Mouse (Mus musculus) liver, adult 2 months (tissue): ENCODE results near the gene Bcar3. TPM values are rescaled to one million over a fixed set of nuclear protein-coding genes. Genes with fewer than 3 reads are reported as not detected.

Experiments
- DNase-seq: peaks from one replicate; pipeline ENCODE4 v3.0.0-alpha.2; 2011; ENCODE audit warnings: low read depth, low spot score; ENCODE audit errors: extremely low read depth
- H3K27ac ChIP-seq: fragments of 200-500 bp; replicated peaks from 2 replicates; pipeline ENCODE4 v1.5.1; 2012; ENCODE audit warnings: low read depth, mild to moderate bottlenecking, control low read depth, inconsistent platforms, low read length; ENCODE audit not compliant: insufficient read depth
- H3K27me3 ChIP-seq: fragments of 200-500 bp; 2 replicates; pipeline ENCODE4 v1.6.1; 2012; ENCODE audit warnings: mild to moderate bottlenecking, moderate library complexity, low read length, inconsistent platforms; ENCODE audit not compliant: control insufficient read depth, insufficient read depth
- H3K36me3 ChIP-seq: fragments of 200-500 bp; 2 replicates; pipeline ENCODE4 v1.6.1; 2012; ENCODE audit warnings: low read length, inconsistent platforms; ENCODE audit not compliant: control insufficient read depth, insufficient read depth
- H3K4me1 ChIP-seq: fragments of 200-500 bp; 2 replicates; pipeline ENCODE4 v1.6.1; 2011; ENCODE audit warnings: low read length; ENCODE audit not compliant: control insufficient read depth, insufficient read depth
- H3K4me3 ChIP-seq: fragments of 200-500 bp; 2 replicates; pipeline ENCODE4 v1.5.1; 2011; ENCODE audit warnings: low read depth, mild to moderate bottlenecking, control low read depth, low read length, moderate library complexity; ENCODE audit not compliant: insufficient read depth
- H3K79me2 ChIP-seq: fragments of 200-500 bp; 2 replicates; pipeline ENCODE4 v1.6.1; 2012; ENCODE audit warnings: inconsistent platforms, mild to moderate bottlenecking, low read length, moderate library complexity; ENCODE audit not compliant: control insufficient read depth, insufficient read depth
- H3K9ac ChIP-seq: fragments of 200-500 bp; 2 replicates; pipeline ENCODE4 v1.6.1; 2012; ENCODE audit warnings: low read depth, mild to moderate bottlenecking, control low read depth, inconsistent platforms, low read length
- CTCF ChIP-seq: fragments of 200-500 bp; IDR thresholded peaks from 2 replicates; pipeline ENCODE4 v1.5.1; 2011; ENCODE audit warnings: low read depth, low read length, control low read depth
- POLR2A ChIP-seq: fragments of 200-500 bp; IDR thresholded peaks from 2 replicates; pipeline ENCODE4 v1.6.1; 2011; ENCODE audit warnings: low read length, control low read depth; ENCODE audit not compliant: insufficient read depth; ENCODE audit errors: extremely low read depth
- WGBS: fragments of 180-500 bp; shearing (Covaris S2); methylation state at CpG from one replicate; pipeline ENCODE4 v1.1.7; 2018; 5-methylcytosine and 5-hydroxymethylcytosine counted together
- polyA plus RNA-seq: library from polyadenylated mRNA; depleted of rRNA; stranded (reverse); fragments of >200 nt; gene quantifications from 2 replicates; pipeline ENCODE4 v1.2.3, GENCODE M21; 2012
- total RNA-seq: library from RNA; depleted of rRNA; stranded (reverse); fragments of >200 nt; gene quantifications from 2 replicates; pipeline ENCODE4 v1.2.3, GENCODE M21; 2014

Gene Bcar3
- total and polyA plus RNA-seq, 2 experiments: 44.4 to 45.5 TPM

- 87% methylated on average over 9 of the region's 9 CpGs for WGBS
- no peak for DNase-seq
- Histone ChIP-seq H3K79me2 (peaks cover 14% of the 10 kb centered on the region; the same call in 1 of the 2 replicates), H3K4me3 (no peak overlapping the region), H3K36me3 (peaks cover 21% of the 10 kb centered on the region), H3K9ac (no peak overlapping the region), H3K4me1 (no peaks in the 10 kb centered on the region), H3K27ac (no peak overlapping the region), H3K27me3 (no peaks in the 10 kb centered on the region)
- TF ChIP-seq POLR2A (no peak), CTCF (no peak)
These were observed 224.3 kb downstream of the Bcar3 start for GRCm38 (mm10) chr3:122518231-122518736.

GRCm38 (mm10) chr3:122519082-122519481 is 225.1 kb downstream of the Bcar3 start:
- no peak overlapping the region for H3K27ac ChIP-seq
- no peak for DNase-seq
- H3K4me3 ChIP-seq: no peak overlapping the region
- H3K9ac ChIP-seq: no peak overlapping the region
- peaks cover 14% of the 10 kb centered on the region; the same call in 1 of the 2 replicates for H3K79me2 ChIP-seq
- H3K27me3 ChIP-seq: no peaks in the 10 kb centered on the region
- WGBS: 89% methylated on average over 13 of the region's 13 CpGs
- H3K36me3 ChIP-seq: peaks cover 27% of the 10 kb centered on the region
- H3K4me1 ChIP-seq: no peaks in the 10 kb centered on the region
- TF ChIP-seq POLR2A: no peak
- TF ChIP-seq CTCF: no peak

GRCm38 (mm10) chr3:122520365-122520764 is 226.4 kb downstream of the Bcar3 start:
- Histone ChIP-seq H3K4me3 (no peak overlapping the region), H3K4me1 (no peaks in the 10 kb centered on the region), H3K9ac (no peak overlapping the region), H3K79me2 (peaks cover 10% of the 10 kb centered on the region; the same call in 1 of the 2 replicates), H3K27ac (no peak overlapping the region), H3K27me3 (no peaks in the 10 kb centered on the region), H3K36me3 (peaks cover 29% of the 10 kb centered on the region)
- 88% methylated on average over 3 of the region's 3 CpGs for WGBS
- DNase-seq: no peak
- TF ChIP-seq CTCF (no peak), POLR2A (no peak)

- H3K36me3 ChIP-seq: peaks cover 31% of the 10 kb centered on the region
- WGBS: 91% methylated on average over 4 of the region's 4 CpGs
- no peak overlapping the region for H3K4me3 ChIP-seq
- H3K27ac ChIP-seq: no peak overlapping the region
- H3K79me2 ChIP-seq: peaks cover 5% of the 10 kb centered on the region; the same call in 1 of the 2 replicates
- TF ChIP-seq CTCF: no peak
- TF ChIP-seq POLR2A: no peak
- H3K9ac ChIP-seq: no peak overlapping the region
- DNase-seq: no peak
- H3K4me1 ChIP-seq: no peaks in the 10 kb centered on the region
- H3K27me3 ChIP-seq: no peaks in the 10 kb centered on the region
These were observed 226.9 kb downstream of the Bcar3 start for GRCm38 (mm10) chr3:122520875-122521274.

- Histone ChIP-seq H3K79me2 (0 out of 2 replicates have a peak, but pooled peaks cover 2% of the 10 kb centered on the region), H3K27ac (no peak overlapping the region), H3K4me3 (no peak overlapping the region), H3K4me1 (no peaks in the 10 kb centered on the region), H3K27me3 (no peaks in the 10 kb centered on the region), H3K36me3 (peaks cover 33% of the 10 kb centered on the region), H3K9ac (no peak overlapping the region)
- TF ChIP-seq CTCF (no peak), POLR2A (no peak)
- WGBS: 61% methylated on average over 1 of the region's 1 CpGs
- DNase-seq: no peak
These were observed 227.4 kb downstream of the Bcar3 start for GRCm38 (mm10) chr3:122521294-122521693.

GRCm38 (mm10) chr3:122528477-122528876 is 234.5 kb downstream of the Bcar3 start:
- DNase-seq: peak; percentile 19
- Histone ChIP-seq H3K4me1 (no peaks in the 10 kb centered on the region), H3K36me3 (peaks cover 48% of the 10 kb centered on the region), H3K27me3 (no peaks in the 10 kb centered on the region), H3K4me3 (no peak overlapping the region), H3K9ac (no peak overlapping the region), H3K27ac (no peak overlapping the region), H3K79me2 (no peaks in the 10 kb centered on the region)
- WGBS: 32% methylated on average over 3 of the region's 3 CpGs
- TF ChIP-seq POLR2A (no peak), CTCF (no peak)
